Mouse (Mus musculus) spleen, adult 2 months (tissue): ENCODE measurements around the gene Arid4b.

Experiments
- CTCF ChIP-seq: fragments of 200-500 bp; IDR thresholded peaks from 2 replicates; pipeline ENCODE4 v1.5.1; 2011; ENCODE audit warnings: mild to moderate bottlenecking, inconsistent platforms; ENCODE audit not compliant: insufficient read depth, insufficient read length, insufficient replicate concordance; ENCODE audit errors: extremely low read depth
- POLR2A ChIP-seq: fragments of 200-500 bp; IDR thresholded peaks from 2 replicates; pipeline ENCODE4 v1.6.1; 2011; ENCODE audit warnings: low read depth, low read length, inconsistent platforms

DNA sequence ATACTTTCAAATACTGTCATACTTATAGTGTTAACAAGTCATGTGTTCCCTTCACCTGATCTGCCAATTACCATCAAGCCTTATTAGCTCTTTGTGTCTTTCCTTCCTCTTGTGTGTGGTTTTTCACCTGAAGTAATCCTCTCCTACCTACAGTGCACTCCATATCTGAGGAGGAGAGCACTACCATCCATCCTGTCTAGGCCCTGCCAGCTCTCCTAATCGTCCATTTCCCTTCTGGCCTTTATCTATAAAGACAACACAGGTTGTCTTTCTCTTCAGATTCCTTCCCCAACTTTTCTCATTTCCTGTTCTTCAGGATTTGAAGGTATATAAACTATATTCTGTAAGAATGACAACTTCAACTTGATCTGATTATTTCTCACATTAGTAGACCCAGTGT lies 48.1 kb downstream of the Arid4b start:
- TF ChIP-seq POLR2A (no peak), CTCF (no peak)
